Mouse (Mus musculus): ENCODE data around the gene Hoxc4.

Hoxc4 gene

GRCm38 (mm10) chr15:103011928-103012486, 6.7 kb upstream of the Hoxc4 start:
- DNase-seq (ENCODE audit: low spot score in 2 of 2) = no peak

DNA sequence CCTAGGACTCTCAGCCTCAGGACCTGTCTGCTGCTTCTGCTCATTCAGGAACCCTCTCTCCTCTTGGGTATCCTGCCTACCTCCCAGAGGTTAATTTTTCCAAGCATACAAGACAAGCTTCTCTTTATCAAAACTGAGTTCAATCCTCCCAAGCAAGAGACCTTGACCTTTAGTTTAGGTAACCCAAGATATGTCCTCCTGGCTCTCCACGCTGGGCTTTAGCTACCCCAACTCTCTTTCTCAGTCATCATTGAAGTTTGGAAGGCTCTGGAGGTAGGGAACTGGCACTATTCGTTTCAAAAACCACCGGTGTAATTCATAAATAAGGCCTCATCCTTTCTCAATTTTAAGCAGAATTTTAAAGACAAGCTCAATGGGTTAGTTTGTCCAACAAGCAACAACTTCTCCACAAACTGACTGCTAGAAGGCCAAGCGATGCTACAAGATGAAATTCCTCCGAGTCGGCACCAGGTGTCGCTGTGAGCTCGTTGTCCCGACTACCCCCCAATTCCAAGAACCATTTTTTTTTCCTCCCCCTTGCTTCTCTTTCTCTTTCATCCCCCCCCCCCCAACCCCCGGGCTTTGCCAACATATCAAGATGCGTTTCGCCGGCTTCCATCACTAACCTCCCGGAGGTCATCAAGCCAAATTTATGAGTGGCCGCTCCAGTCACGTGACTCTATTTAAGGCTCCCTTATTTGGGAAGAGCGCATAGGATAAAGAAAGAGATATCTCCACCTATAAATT, 5.3 kb upstream of the Hoxc4 start:
- no peak for DNase-seq (ENCODE audit: low spot score in 2 of 2)

- DNase-seq (ENCODE audit: low spot score in 2 of 2) = no peak
These were observed 4.3 kb upstream of the Hoxc4 start for GRCm38 (mm10) chr15:103014166-103015008.

DNA sequence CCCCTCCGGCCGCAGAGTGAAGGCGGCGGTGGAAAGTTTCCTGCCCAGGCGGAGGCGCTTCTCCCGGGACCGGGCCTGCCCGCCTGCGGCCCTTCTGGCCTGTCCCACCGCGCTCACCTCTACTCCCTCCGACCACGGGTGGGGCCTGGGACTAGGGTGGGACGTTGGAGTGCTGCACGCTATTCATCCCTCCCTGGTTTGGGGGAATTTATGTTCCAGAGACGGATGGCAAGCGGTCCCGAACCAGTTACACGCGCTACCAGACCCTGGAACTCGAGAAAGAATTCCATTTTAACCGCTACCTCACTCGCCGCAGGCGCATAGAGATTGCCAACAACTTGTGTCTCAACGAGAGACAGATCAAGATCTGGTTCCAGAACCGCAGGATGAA, 3.7 kb upstream of the Hoxc4 start:
- DNase-seq (ENCODE audit: low spot score in 2 of 2) = no peak

GRCm38 (mm10) chr15:103015406-103016166, 3.1 kb upstream of the Hoxc4 start:
- DNase-seq (ENCODE audit: low spot score in 2 of 2) = no peak

- DNase-seq (ENCODE audit: low spot score in 2 of 2) = no peak
These were observed 2.2 kb downstream of the Hoxc4 start for GRCm38 (mm10) chr15:103020899-103021418.

- no peak for DNase-seq (ENCODE audit: low spot score in 2 of 2)
These were observed 2.8 kb downstream of the Hoxc4 start for GRCm38 (mm10) chr15:103021544-103021943.

- no peak for DNase-seq (ENCODE audit: low spot score in 2 of 2)
These were observed 5.4 kb downstream of the Hoxc4 start for GRCm38 (mm10) chr15:103024131-103024530.

- no peak for DNase-seq (ENCODE audit: low spot score in 2 of 2)
These were observed 8.8 kb downstream of the Hoxc4 start for GRCm38 (mm10) chr15:103027266-103028235.

DNA sequence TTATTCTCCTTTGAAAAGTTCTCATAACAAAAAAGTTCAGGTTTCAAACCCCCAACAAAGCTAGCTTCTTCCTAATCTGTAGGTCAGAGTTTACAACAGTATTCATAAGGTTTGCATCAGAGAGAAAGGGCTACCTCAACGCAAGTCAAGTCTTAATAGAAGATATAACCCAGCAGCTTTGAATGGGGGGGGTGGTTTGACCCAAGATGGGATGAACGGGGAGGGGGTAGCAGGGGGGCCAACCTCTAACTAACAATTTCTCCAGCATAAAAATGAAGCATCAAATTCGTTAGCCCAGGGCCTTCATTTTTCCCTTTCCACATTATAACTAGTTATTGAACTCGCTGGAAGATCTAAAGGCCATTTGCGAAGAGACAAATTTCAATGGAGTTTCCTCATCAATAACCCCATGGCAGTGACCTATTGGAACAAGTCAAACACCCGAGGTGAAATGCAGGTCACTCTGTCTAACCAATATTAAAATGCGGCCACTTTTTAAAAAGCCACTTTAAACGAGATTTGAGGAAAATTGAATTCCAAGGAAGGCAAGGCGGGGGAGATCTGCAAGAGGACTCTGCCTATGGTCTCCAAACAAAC, 10.3 kb downstream of the Hoxc4 start:
- no peak for DNase-seq (ENCODE audit: low spot score in 2 of 2)

GRCm38 (mm10) chr15:103030142-103030541, 11.4 kb downstream of the Hoxc4 start:
- no peak for DNase-seq (ENCODE audit: low spot score in 2 of 2)

- DNase-seq (ENCODE audit: low spot score in 2 of 2) = no peak
These were observed 13.4 kb downstream of the Hoxc4 start for GRCm38 (mm10) chr15:103032167-103032566.

- DNase-seq (ENCODE audit: low spot score in 2 of 2) = no peak
These were observed 14.2 kb downstream of the Hoxc4 start for GRCm38 (mm10) chr15:103032646-103033575.

DNA sequence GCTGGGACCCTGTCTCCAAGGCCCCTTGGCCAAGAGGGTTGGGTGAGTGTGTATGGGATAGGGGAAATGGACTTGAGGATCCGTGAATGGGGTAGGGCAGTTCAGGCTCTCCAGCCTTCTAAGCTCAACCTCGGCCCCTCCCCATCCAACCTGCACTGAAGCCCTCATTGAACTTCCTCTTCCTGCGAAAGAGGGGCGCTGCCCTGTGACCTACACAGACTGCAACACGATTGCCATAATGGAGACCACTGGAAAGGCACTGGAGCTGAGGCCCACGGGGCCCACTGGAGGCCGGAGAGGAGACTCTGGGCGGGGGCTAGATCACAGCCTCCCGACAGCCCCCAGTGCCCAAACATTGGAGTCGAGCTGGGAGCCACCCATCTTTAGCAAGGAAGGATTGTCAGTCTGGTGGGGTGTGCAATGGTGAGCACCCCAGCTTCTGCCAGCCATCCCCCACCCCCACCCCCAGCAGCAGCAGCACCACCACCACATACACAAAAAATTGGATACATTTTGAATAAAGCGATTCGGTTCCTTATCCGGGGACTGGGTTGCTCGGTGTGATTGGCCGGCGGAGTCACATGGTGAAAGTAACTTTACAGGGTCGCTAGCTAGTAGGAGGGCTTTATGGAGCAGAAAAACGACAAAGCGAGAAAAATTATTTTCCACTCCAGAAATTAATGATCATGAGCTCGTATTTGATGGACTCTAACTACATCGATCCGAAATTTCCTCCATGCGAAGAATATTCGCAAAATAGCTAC, 15.5 kb downstream of the Hoxc4 start:
- no peak for DNase-seq (ENCODE audit: low spot score in 2 of 2)

DNA sequence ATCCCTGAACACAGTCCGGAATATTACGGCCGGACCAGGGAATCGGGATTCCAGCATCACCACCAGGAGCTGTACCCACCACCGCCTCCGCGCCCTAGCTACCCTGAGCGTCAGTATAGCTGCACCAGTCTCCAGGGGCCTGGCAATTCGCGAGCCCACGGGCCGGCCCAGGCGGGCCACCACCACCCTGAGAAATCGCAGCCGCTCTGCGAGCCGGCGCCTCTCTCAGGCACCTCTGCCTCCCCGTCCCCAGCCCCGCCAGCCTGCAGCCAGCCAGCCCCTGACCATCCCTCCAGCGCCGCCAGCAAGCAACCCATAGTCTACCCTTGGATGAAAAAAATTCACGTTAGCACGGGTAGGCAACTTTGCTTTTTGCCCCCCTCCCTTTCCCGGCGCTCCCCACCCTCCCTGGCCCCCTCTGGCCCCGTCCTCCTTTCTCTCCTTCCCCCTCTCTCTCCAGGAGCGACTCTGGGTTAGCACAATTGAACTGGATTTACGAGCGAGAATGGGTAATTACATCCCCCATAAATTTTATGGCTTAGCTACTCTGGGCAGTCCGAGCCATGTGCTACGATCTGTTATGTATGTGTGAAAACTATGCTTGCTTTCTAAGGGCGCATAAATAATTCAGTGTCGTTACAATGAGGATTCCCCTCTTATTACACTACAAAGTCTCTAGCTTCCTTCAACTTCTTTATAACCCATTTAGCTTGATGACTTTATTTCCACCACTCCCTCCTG, 16.2 kb downstream of the Hoxc4 start:
- no peak for DNase-seq (ENCODE audit: low spot score in 2 of 2)

- DNase-seq (ENCODE audit: low spot score in 2 of 2) = no peak
These were observed 16.8 kb downstream of the Hoxc4 start for GRCm38 (mm10) chr15:103035548-103035881.

- no peak for DNase-seq (ENCODE audit: low spot score in 2 of 2)
These were observed 18.8 kb downstream of the Hoxc4 start for GRCm38 (mm10) chr15:103037579-103037978.

Measured in spleen, postnatal 4 days (tissue).